Mouse (Mus musculus) brain, embryonic 14.5 days (tissue): ENCODE measurements around the gene Nup210l. TPM values are rescaled to one million over a fixed set of nuclear protein-coding genes. Genes with fewer than 3 reads are reported as not detected.

Source experiments
- DNase-seq: peaks from one replicate; pipeline ENCODE4 v3.0.0-alpha.2; 2011; ENCODE audit warnings: low read depth
- CTCF ChIP-seq: fragments of 200-500 bp; IDR thresholded peaks from 2 replicates; pipeline ENCODE4 v1.5.1; 2012; ENCODE audit warnings: inconsistent platforms, mild to moderate bottlenecking, moderate library complexity, borderline replicate concordance; ENCODE audit not compliant: insufficient read depth, insufficient read length; ENCODE audit errors: extremely low read depth
- POLR2A ChIP-seq: fragments of 200-500 bp; IDR thresholded peaks from 2 replicates; pipeline ENCODE4 v1.6.1; 2012; ENCODE audit warnings: mild to moderate bottlenecking, inconsistent platforms, borderline replicate concordance; ENCODE audit not compliant: poor library complexity, insufficient read depth, insufficient read length, severe bottlenecking; ENCODE audit errors: extremely low read depth
- polyA plus RNA-seq: library from polyadenylated mRNA; depleted of rRNA; stranded (reverse); fragments of >200 nt; gene quantifications from 2 replicates; pipeline ENCODE4 v1.2.3, GENCODE M21; 2012; rRNA removed

Gene Nup210l
- polyA plus RNA-seq, 1 experiment = 1.8 TPM

DNA sequence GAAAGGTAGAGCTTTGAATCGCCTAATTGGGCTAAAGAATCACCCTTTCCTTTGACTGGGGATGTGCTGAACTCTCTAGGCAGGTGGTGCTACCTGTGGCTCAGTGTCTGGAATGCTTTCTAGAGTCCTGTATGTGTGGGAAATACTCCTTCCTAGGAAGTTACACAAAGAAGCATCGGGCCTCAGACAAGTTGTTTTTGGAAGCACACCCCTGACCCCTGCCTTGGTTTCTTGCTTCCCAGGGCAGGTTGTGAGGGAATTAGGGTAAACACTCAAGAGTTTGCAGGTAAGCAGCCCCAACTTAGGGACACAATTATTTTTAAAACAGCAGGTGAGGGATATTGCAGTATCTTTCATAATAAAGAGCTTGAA lies 151.2 kb downstream of the Nup210l start:
- TF ChIP-seq POLR2A (no peak), CTCF (no peak)
- DNase-seq = no peak

- no peak for DNase-seq
- TF ChIP-seq POLR2A (no peak), CTCF (no peak)
Measured at GRCm38 (mm10) chr3:90255784-90256353, 151.9 kb downstream of the Nup210l start.

DNA sequence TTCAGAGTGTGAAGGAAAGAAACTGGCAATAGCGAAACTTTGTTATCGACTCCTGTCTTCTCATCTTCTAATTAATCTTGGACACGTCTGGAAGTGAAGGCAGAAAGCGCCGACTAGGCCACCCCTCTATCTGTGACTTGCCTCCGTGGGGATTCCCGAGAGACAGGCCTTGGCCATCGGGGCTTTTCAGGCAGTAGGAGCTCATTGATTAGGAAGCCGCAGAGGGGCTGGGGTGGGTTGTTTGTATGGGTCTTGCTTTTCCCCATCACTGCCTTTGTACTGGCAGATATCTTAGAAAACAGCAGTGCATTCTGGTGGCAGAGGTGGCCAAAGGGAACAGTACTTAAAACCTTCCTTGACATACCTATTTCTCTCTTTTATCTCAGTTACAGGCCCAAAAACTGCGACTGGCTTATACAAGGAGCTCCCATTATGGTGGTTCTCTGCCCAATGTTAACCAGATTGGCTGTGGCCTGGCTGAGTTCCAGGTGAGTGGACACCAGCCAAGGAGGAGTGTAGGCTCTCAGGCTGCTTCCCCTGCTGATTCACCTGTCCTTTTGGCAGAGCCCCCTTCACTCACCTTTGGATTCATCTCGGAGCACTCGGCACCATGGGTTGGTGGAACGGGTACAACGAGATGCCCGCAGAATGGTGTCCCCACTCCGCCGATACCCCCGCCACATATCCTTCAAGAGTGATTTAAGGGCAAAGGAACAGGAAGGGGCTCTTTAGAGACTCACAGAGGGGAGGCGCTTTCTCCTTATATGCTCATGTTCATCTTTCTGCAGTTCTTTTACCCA lies 153.0 kb downstream of the Nup210l start:
- no peak for DNase-seq
- TF ChIP-seq CTCF = no peak
- no peak for TF ChIP-seq POLR2A

- DNase-seq = no peak
- TF ChIP-seq CTCF = no peak
Measured at GRCm38 (mm10) chr3:90258521-90258920, 154.6 kb downstream of the Nup210l start.

Other genes with a start within 250 kb of the Nup210l start
- 0.45 and 0.93 TPM in 2 replicates for gene Il6ra, start 190.9 kb upstream of the Nup210l start, polyA plus RNA-seq
- gene Atp8b2, start 140.6 kb upstream of the Nup210l start, polyA plus RNA-seq = 71.0 and 80.8 TPM in 2 replicates
- 93.7 and 115 TPM in 2 replicates for gene Hax1, start 105.4 kb upstream of the Nup210l start, polyA plus RNA-seq
- 93.7 and 97.7 TPM in 2 replicates for gene 4933434E20Rik, start 52.5 kb upstream of the Nup210l start, polyA plus RNA-seq
- gene Ubap2l, start 51.5 kb upstream of the Nup210l start, polyA plus RNA-seq = 155 and 184 TPM in 2 replicates
- 205 and 222 TPM in 2 replicates for gene Tpm3, start 31.5 kb upstream of the Nup210l start, polyA plus RNA-seq
- 2,101 and 2,543 TPM in 2 replicates for gene Rps27, start 109.5 kb downstream of the Nup210l start, polyA plus RNA-seq
- gene Rab13, start 109.6 kb downstream of the Nup210l start, polyA plus RNA-seq = 14.5 and 16.4 TPM in 2 replicates
- 48.4 and 76.8 TPM in 2 replicates for gene Jtb, start 127.5 kb downstream of the Nup210l start, polyA plus RNA-seq
- 1.3 and 2.4 TPM in 2 replicates for gene Creb3l4, start 139.4 kb downstream of the Nup210l start, polyA plus RNA-seq
- 24.0 and 35.8 TPM in 2 replicates for gene Slc39a1, start 144.0 kb downstream of the Nup210l start, polyA plus RNA-seq
- 62.1 and 72.8 TPM in 2 replicates for gene Crtc2, start 150.0 kb downstream of the Nup210l start, polyA plus RNA-seq
- 29.3 and 30.7 TPM in 2 replicates for gene Dennd4b, start 161.1 kb downstream of the Nup210l start, polyA plus RNA-seq
- 27.3 and 52.6 TPM in 2 replicates for gene Gatad2b, start 189.0 kb downstream of the Nup210l start, polyA plus RNA-seq